Mouse (Mus musculus) Muller cell, postnatal 12 days (primary cell): ENCODE measurements around the gene Opcml.

ENCODE experiments used
- DNase-seq: peaks from one replicate; pipeline ENCODE4 v3.0.0-alpha.2; 2015; ENCODE audit errors: inconsistent ontology term

The Opcml gene

DNA sequence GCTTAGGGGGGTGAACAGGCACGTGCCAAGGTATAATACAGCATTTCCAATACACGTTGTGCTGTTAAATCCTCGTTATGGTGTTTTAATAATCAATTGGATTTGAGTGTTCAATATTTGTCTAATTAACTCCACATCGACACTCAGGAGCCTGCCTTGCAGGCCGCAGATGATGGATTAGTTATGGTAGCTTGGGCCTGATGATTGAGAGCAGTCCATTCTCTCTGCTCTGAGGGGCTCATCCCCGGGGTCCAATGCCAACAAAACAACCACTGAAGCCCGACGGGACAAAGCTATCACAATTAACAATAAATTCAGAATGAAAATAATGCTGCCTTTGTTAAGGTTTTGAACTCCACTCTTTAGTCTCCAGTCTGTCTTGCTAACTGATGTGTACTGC, 641.6 kb downstream of the Opcml start:
- no peak for DNase-seq

DNA sequence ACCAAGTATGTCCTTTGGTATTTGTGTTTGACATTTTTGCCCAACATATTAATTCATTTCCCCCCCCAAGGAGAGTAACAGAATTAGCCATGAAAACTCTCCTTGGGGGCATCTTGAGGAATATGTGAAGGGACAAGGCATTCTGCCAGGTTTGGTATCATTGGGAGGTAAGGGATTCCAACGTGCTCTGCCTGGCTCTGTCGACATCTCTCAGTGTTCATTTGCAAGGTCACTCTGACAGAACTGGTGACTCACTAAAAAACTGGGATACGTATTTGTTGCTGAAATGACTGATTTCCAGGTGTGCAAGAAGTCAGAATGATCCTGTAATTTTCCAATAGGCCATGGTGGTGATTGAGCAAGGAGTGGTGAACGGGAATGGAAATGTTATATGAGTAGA, 648.2 kb downstream of the Opcml start:
- no peak for DNase-seq

- peak; percentile 15 for DNase-seq
These were observed 649.0 kb downstream of the Opcml start for GRCm38 (mm10) chr9:28439433-28440191.

GRCm38 (mm10) chr9:28440192-28440795, 649.7 kb downstream of the Opcml start:
- DNase-seq: peak; percentile 20

DNA sequence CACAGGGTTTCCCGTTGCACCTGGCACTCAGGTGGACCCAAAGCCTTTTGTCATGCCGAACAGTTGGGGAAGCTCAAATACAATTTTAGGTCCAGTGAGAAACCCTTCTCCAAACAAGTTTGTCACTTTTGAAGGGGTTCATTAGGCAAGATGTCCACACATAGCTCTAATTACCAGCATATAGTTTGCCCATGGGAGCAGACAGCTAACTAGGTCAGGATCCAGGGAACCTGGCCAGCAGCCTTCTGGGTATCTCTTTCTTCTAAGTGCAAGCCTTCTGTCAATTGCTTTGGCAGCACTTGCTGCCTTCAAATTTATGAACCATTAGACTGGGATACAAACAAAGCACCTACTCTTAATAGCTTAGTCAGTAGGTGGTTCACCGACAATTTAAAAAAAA, 653.9 kb downstream of the Opcml start:
- DNase-seq: peak; percentile 71

- DNase-seq: peak; percentile 22
These were observed 654.4 kb downstream of the Opcml start for GRCm38 (mm10) chr9:28444972-28445371.

DNA sequence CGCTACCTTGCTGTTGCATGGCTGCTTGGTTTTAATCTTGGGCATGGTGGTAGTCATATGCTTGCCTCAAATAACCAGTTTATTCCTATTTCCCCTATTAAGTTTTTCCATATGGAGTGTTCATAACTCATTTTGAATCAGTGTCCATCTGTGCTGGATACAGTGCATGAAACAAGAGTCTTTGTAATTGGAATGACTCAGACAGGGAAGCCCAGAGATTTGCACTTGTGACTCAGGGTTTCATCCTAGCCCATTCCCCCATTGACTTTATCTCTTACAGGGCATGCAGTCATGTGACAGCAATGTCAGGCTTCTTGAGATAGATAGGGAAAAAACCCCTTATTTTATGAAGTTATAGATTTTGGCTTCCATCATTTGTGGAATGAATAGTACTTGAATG, 655.3 kb downstream of the Opcml start:
- DNase-seq: peak; percentile 79

- peak; percentile 80 for DNase-seq
These were observed 655.9 kb downstream of the Opcml start for GRCm38 (mm10) chr9:28446278-28447064.

GRCm38 (mm10) chr9:28452509-28452908, 661.9 kb downstream of the Opcml start:
- DNase-seq: no peak

DNA sequence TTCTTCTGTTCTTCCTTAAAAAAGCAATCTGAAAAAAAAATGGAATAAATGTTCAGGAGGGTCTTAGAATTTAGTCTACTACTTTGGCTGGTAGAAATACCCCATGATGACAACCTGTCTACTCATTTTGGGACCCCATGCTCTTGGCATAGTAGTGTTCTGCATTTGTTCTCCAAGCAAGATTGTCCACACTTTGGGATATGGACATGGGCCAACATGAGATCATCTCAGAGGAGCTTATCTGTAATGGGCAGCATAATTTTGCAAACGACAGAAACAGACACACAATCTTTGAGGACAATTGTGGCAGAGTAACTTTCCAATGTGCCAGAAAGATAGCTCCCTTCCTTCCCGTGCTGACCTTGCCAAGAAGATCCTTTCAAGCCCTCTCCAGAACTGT, 662.5 kb downstream of the Opcml start:
- DNase-seq: no peak

GRCm38 (mm10) chr9:28457982-28458770, 667.6 kb downstream of the Opcml start:
- DNase-seq: no peak

GRCm38 (mm10) chr9:28463622-28464021, 673.0 kb downstream of the Opcml start:
- DNase-seq: no peak

- DNase-seq: no peak
These were observed 678.8 kb downstream of the Opcml start for GRCm38 (mm10) chr9:28469419-28469818.

DNA sequence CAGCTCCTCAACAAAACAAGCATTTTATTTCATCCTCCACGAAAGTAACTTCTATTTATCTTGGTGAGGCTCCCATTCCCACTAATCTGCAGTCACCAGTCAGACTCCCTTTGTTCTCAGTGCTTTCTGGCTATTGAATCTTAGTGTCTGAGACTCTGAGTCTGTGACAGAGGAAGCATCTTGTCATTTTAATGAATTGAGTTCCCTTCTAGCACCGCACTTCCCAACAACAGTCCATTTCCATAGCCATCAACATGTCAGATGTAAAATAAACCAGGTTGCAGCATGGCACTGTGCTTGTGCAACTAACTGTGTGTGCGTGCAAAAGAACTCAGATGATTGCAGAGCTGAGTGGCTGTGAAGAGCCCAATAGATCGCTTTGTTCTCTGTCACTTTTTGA, 680.9 kb downstream of the Opcml start:
- no peak for DNase-seq

DNA sequence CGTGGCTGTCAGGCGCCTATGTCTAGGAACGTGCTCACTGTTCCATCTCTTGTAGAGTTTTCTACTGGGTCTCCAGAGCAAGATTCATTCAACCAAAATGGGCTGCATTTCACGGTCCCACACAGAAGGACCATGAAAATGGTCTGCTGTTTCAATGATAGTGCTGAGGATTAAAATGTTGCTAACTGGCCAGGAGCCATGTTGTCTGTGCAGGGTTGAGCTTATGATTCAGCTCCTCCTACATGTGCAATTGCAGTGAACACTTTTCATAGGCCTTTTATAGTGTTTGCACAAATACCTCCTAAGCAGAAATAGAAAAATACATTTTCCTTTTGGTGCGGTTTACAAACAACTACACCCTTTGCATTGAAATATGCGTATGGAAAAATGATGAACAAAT, 684.0 kb downstream of the Opcml start:
- DNase-seq: no peak

DNA sequence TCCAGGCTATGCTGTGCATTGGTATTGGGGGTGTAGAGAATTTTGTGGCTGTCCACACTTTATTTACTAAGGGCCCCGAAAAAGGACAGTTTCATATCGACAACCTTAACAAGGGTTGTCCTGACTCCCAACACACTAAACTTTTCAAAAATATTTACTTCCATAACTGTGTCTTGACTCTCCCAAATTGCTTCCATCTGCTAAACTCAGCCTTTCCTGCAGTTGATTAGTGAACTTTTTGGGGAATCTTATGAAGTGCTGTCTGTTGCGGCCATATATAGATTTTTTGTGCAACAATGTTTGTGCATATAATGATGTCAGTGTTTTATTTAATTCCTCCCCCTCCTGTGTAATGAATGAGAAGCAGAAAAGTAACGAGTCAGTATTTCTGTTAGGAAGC, 690.7 kb downstream of the Opcml start:
- no peak for DNase-seq

DNA sequence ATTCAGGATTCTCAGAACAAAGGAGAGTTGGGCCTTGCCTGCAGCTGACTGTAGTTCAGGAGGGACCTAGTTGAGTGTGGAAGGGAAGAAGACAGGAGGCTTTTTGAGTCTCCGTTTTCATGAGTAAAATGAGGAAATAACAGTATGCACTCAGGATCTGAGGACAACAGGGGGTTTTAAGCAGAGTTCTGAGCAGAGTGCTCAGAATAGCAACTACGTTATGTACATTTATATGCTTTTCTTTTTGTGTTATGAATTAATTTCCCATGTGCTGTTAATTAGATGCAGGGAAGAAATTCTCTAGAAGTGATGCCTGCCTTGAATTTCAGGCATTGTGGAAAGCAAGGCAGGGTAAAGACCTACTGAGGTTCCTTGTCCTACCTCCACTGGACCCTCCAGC, 697.9 kb downstream of the Opcml start:
- no peak for DNase-seq

- DNase-seq: no peak
These were observed 699.3 kb downstream of the Opcml start for GRCm38 (mm10) chr9:28489828-28490227.

DNA sequence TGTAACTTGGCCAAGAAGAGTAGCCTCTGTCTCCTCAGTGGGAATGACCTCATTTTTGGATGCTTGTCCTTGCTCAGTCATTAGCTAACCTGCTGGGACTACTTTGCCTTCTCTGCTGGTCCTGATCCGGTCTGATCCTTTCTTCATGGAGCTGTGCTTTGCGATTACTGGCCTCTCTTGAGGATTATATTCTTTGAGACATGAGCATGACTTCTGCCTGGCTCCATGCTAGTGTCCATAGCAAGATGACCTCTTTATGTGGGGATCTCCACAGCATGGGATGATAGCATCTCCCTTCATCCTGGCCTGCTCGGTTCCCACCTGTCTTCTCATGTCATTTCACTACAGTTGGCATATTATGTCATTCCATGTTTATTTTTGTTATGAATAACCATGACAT, 699.8 kb downstream of the Opcml start:
- DNase-seq: no peak

DNA sequence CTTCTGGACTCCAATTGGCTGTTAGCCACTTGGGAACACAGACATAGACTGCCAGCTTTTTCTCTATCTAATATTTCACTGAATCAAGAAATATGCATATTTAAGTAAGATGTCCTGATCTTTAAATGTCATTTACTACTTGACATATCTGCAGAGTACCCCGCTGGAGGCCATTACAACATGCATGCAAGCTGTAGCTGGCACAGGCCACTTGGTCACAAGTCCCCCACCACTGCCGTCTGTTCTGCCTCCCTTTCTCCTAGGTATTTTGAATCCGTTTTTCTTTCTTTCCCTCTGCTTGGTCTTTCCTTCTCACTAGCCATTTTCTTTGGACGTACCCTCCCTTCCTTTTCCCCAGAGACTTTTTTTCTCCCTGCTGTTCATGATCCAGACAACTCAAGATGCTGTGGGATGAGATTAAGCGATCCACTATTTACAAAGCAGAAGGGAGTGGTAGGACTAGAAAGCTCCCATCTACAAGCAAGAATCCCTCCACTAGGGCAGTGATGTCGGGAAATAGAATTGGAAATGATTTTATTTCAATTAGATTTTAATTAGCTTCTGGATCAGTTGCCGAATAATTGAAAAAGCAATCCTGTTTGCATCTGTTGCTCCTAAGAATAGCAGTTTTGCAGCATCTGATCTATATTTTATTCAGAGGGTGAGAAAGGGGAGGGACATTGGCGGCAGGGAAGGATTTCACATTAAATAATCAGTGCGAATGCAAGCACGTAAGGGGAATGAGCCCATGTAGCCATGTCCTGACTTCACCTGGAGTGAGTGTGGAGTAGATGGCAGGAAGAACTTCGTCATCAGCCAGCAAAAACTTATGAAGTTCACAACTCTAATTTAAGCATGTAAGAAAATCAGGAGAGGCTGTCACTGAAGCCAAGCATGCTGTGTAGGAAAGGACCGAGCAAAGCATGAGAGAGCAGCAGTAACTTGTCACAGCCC, 709.5 kb downstream of the Opcml start:
- no peak for DNase-seq

DNA sequence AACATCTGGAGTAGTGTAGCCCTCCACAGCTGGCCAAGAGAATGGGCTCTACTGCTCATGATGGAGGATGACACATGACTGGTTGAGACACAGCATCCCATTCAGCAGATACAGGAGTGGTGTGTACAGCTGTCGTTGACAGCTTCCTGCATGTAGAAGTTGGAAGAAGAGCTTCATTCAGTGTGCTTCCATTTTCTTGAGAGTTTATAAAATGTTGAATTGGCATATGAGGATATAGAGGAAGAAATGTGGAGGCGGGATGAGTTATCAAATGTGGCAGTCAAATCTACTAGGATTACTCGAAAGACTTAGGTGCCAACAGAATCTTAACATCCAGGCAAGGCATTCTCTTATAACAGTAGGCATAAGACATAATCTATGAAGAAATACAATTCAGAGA, 723.3 kb downstream of the Opcml start:
- no peak for DNase-seq
